Mouse (Mus musculus) midbrain, embryonic 11.5 days (tissue): Measurements from ENCODE around the gene Medag. TPM values are rescaled to one million over a fixed set of nuclear protein-coding genes. Genes with fewer than 3 reads are reported as not detected.

Experiments
- ATAC-seq: fragments of 200-750 bp; cut with Nextera tagmentation; 2 replicates; pipeline ENCODE4 v1.8.0; 2017; ENCODE audit warnings: moderate TSS enrichment, moderate library complexity; ENCODE audit not compliant: low FRiP score
- DNase-seq: peaks from one replicate; pipeline ENCODE4 v3.0.0; 2015; ENCODE audit warnings: low spot score; ENCODE audit errors: missing footprints
- H3K27ac ChIP-seq: fragments of 300-500 bp; sonication (generic); 2 replicates; pipeline ENCODE4 v1.5.1; 2014; ENCODE audit warnings: low read depth, low read length
- H3K27me3 ChIP-seq: fragments of 300-500 bp; sonication (generic); 2 replicates; pipeline ENCODE4 v1.6.1; 2014; ENCODE audit warnings: mild to moderate bottlenecking, low read length, moderate library complexity, mixed read lengths; ENCODE audit not compliant: control insufficient read depth, insufficient read depth
- H3K36me3 ChIP-seq: fragments of 300-500 bp; sonication (generic); 2 replicates; pipeline ENCODE4 v1.6.1; 2014; ENCODE audit warnings: mild to moderate bottlenecking, low read length, moderate library complexity, mixed read lengths; ENCODE audit not compliant: control insufficient read depth, insufficient read depth
- H3K4me1 ChIP-seq: fragments of 300-500 bp; sonication (generic); 2 replicates; pipeline ENCODE4 v1.6.1; 2014; ENCODE audit warnings: low read length; ENCODE audit not compliant: control insufficient read depth, insufficient read depth
- H3K4me2 ChIP-seq: fragments of 300-500 bp; sonication (generic); 2 replicates; pipeline ENCODE4 v1.6.1; 2014; ENCODE audit warnings: mild to moderate bottlenecking, moderate library complexity
- H3K4me3 ChIP-seq: fragments of 300-500 bp; sonication (generic); 2 replicates; pipeline ENCODE4 v1.5.1; 2014; ENCODE audit warnings: low read depth, low read length
- H3K9ac ChIP-seq: fragments of 300-500 bp; sonication (generic); 2 replicates; pipeline ENCODE4 v1.6.1; 2014; ENCODE audit warnings: low read length
- H3K9me3 ChIP-seq: fragments of 300-500 bp; sonication (generic); 2 replicates; pipeline ENCODE4 v1.6.1; 2016; ENCODE audit warnings: low read length; ENCODE audit not compliant: control insufficient read depth
- WGBS: fragments of 180-500 bp; shearing (Covaris S2); extraction: QIAGEN DNeasy Blood & Tissue Kit; methylation state at CpG from one replicate; pipeline ENCODE4 v1.1.7; 2014; 5-methylcytosine and 5-hydroxymethylcytosine counted together
- polyA plus RNA-seq: library from polyadenylated mRNA; unstranded; fragments of >200 nt; fragmentation: Nextera tagmentation; extraction: Ambion mirVana; gene quantifications from 2 replicates; pipeline ENCODE4 v1.2.1, GENCODE M21; 2014

Medag gene
- polyA plus RNA-seq, 1 experiment from 2014 or later: 0.66 TPM

GRCm38 (mm10) chr5:149380388-149380916, 31.1 kb upstream of the Medag start:
- no peaks in the 10 kb centered on the region; the same call in 1 of the 2 replicates for H3K9me3 ChIP-seq
- WGBS: 13% methylated on average over 8 of the region's 8 CpGs
- peaks cover 36% of the 10 kb centered on the region for H3K4me1 ChIP-seq
- no peaks in the 10 kb centered on the region for H3K27me3 ChIP-seq
- no peak overlapping the region for H3K4me3 ChIP-seq
- no peaks in the 10 kb centered on the region for H3K36me3 ChIP-seq
- H3K27ac ChIP-seq: peak overlapping the region; percentile 90
- H3K9ac ChIP-seq: peak overlapping the region; percentile 30; the same call in 1 of the 2 replicates
- H3K4me2 ChIP-seq: peak overlapping the region; percentile 19; the same call in 1 of the 2 replicates
- ATAC-seq (peak; percentile 87), DNase-seq (peak; percentile 95)

- Histone ChIP-seq H3K27ac (no peak overlapping the region), H3K9me3 (peaks cover 3% of the 10 kb centered on the region; the same call in 1 of the 2 replicates), H3K4me1 (peaks cover 31% of the 10 kb centered on the region), H3K27me3 (no peaks in the 10 kb centered on the region), H3K9ac (no peak overlapping the region), H3K4me2 (no peak overlapping the region), H3K36me3 (no peaks in the 10 kb centered on the region), H3K4me3 (no peak overlapping the region)
- no peak for ATAC-seq
- no peak for DNase-seq
- WGBS: 92% methylated on average over 4 of the region's 4 CpGs
These were observed 29.6 kb upstream of the Medag start for GRCm38 (mm10) chr5:149381948-149382347.

- 79% methylated on average over 5 of the region's 5 CpGs for WGBS
- H3K4me1 ChIP-seq: peaks cover 28% of the 10 kb centered on the region
- peaks cover 3% of the 10 kb centered on the region; the same call in 1 of the 2 replicates for H3K9me3 ChIP-seq
- H3K27ac ChIP-seq: no peak overlapping the region
- no peak for DNase-seq
- ATAC-seq: no peak
- H3K27me3 ChIP-seq: no peaks in the 10 kb centered on the region
- H3K4me3 ChIP-seq: no peak overlapping the region
- no peak overlapping the region for H3K9ac ChIP-seq
- no peak overlapping the region for H3K4me2 ChIP-seq
- no peaks in the 10 kb centered on the region for H3K36me3 ChIP-seq
These were observed 28.9 kb upstream of the Medag start for GRCm38 (mm10) chr5:149382601-149383000.

GRCm38 (mm10) chr5:149385228-149385961, 26.2 kb upstream of the Medag start:
- no peak overlapping the region for H3K4me2 ChIP-seq
- peaks cover 10% of the 10 kb centered on the region for H3K4me1 ChIP-seq
- H3K4me3 ChIP-seq: no peak overlapping the region
- DNase-seq: no peak
- peaks cover 3% of the 10 kb centered on the region; the same call in 1 of the 2 replicates for H3K9me3 ChIP-seq
- no peak overlapping the region for H3K9ac ChIP-seq
- WGBS: 91% methylated on average over 7 of the region's 7 CpGs
- no peaks in the 10 kb centered on the region for H3K36me3 ChIP-seq
- H3K27ac ChIP-seq: no peak overlapping the region
- ATAC-seq: no peak
- no peaks in the 10 kb centered on the region for H3K27me3 ChIP-seq

- Histone ChIP-seq H3K4me2 (no peak overlapping the region), H3K9me3 (peaks cover 3% of the 10 kb centered on the region; the same call in 1 of the 2 replicates), H3K27ac (no peak overlapping the region), H3K4me3 (no peak overlapping the region), H3K4me1 (peaks cover 2% of the 10 kb centered on the region; the same call in 1 of the 2 replicates), H3K27me3 (no peaks in the 10 kb centered on the region), H3K9ac (no peak overlapping the region), H3K36me3 (no peaks in the 10 kb centered on the region)
- no peak for ATAC-seq
- WGBS: 92% methylated on average over 5 of the region's 5 CpGs
- no peak for DNase-seq
These were observed 25.2 kb upstream of the Medag start for GRCm38 (mm10) chr5:149386294-149386850.

- DNase-seq: no peak
These were observed 22.6 kb upstream of the Medag start for GRCm38 (mm10) chr5:149388947-149389346.

GRCm38 (mm10) chr5:149389548-149390211, 21.9 kb upstream of the Medag start:
- no peak overlapping the region for H3K9ac ChIP-seq
- 60% methylated on average over 11 of the region's 11 CpGs for WGBS
- H3K27ac ChIP-seq: no peak overlapping the region
- peaks cover 3% of the 10 kb centered on the region; the same call in 1 of the 2 replicates for H3K9me3 ChIP-seq
- DNase-seq (no peak), ATAC-seq (no peak)
- H3K4me1 ChIP-seq: no peaks in the 10 kb centered on the region
- H3K27me3 ChIP-seq: no peaks in the 10 kb centered on the region
- H3K36me3 ChIP-seq: no peaks in the 10 kb centered on the region
- no peak overlapping the region for H3K4me2 ChIP-seq
- H3K4me3 ChIP-seq: no peak overlapping the region

More at GRCm38 (mm10) chr5:149388947-149389346, 22.6 kb upstream of the Medag start:
- H3K27ac ChIP-seq: no peak overlapping the region
- no peak overlapping the region for H3K4me2 ChIP-seq
- no peaks in the 10 kb centered on the region for H3K27me3 ChIP-seq
- no peak overlapping the region for H3K4me3 ChIP-seq
- H3K9me3 ChIP-seq: peaks cover 3% of the 10 kb centered on the region; the same call in 1 of the 2 replicates
- H3K9ac ChIP-seq: no peak overlapping the region
- no peak for ATAC-seq
- H3K36me3 ChIP-seq: no peaks in the 10 kb centered on the region
- WGBS: 80% methylated on average over 5 of the region's 5 CpGs
- H3K4me1 ChIP-seq: no peaks in the 10 kb centered on the region

- H3K27ac ChIP-seq: no peak overlapping the region
These were observed 19.8 kb upstream of the Medag start for GRCm38 (mm10) chr5:149391574-149392375.

More at GRCm38 (mm10) chr5:149391574-149392375, 19.8 kb upstream of the Medag start:
- Histone ChIP-seq H3K9me3 (no peaks in the 10 kb centered on the region), H3K4me1 (no peaks in the 10 kb centered on the region), H3K36me3 (no peaks in the 10 kb centered on the region), H3K9ac (no peak overlapping the region), H3K4me3 (no peak overlapping the region), H3K4me2 (no peak overlapping the region), H3K27me3 (no peaks in the 10 kb centered on the region)
- ATAC-seq (no peak), DNase-seq (no peak)
- 64% methylated on average over 18 of the region's 18 CpGs for WGBS
